Mouse (Mus musculus) adrenal gland, adult 2 months (tissue): ENCODE measurements at regions not wholly inside any gene's neighbourhood (a gene's known extent, or its start where the extent isn't known, plus 50 kb on each side); places are given as distances from the start of the nearest gene placed in this dataset.
A peak's percentile ranks its signal among the peaks of the same experiment; 100 is the strongest.

ENCODE experiments used
- DNase-seq: peaks from one replicate; pipeline ENCODE4 v3.0.0; 2021

DNA sequence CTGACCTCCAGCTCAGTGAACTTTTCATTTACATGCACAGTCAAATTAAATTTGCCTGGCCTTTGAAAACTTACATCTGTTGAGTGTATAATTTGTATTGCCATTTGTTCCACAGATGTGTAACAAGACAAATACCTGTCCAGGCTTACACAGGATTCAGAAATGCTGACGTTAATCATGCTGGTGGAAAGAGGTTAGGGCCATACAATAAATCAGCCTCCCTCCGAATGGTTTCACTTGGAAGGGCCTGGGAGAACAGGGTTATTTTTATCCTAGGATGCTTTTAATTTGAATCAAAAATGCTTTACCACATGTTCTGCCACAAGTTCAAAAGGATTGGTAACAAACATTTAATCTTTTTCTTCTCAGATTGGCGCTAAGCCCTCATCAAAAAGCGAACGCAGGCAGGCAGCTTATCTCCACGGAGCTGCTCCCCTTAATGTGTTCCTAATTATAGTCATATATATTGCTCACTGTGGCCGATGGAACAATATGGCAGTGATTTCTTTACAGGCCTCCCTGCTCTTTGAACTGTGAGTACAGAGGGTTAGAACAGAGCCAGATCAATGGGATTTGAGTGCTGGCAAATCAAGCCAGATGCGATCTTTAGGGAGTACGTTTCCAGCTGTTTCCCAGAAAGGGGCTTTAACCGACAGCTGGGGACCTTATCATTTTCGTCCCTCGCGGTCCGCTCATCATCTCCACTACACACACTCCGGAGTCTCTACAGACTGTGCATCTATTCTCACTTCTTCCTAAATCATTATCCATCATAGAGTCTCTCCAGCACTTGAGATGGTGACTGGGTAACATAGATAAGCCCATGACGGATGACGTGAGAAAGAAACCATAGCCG is 313.9 kb downstream of the Ndfip2 start:
- no peak for DNase-seq

DNA sequence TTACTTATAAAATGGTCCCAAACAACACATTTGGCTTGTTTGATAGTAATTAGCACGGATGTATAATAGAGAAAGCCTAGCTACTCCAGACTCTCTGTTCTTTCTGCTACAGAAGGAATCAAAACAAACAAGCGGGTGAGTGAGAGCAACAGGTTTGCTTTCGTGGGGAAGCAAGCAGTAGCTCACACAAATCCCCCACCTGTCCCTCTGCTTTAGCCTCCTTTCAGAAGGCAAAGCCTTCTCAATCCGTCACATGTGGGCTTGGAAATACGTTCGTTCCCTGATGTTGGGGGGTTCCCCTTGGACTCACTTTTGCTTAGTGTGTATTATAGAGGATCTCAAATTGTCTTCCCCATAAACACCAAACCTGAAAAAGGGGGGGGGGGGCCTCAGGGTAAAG is 311.8 kb downstream of the Ndfip2 start:
- DNase-seq, result no peak

DNA sequence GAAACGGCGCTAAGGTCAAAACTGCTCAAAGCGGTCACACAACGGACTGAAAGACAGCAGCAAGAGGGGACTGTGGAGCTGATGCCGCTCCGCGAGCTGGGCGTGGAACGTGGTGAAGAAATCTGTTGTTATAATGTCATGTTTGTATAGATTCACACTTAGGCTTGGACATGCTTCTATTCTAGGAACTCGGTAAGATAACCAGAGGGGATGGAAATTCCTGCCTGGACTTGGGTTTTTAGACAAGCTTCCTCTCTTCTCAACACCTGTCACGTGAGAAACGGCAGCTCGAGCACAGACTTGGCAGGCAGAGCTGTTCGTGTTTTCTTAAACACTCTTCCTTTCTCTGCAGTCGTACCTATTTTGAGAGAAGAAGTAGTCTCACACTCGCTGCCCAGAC is 307.5 kb downstream of the Ndfip2 start:
- no peak for DNase-seq

DNA sequence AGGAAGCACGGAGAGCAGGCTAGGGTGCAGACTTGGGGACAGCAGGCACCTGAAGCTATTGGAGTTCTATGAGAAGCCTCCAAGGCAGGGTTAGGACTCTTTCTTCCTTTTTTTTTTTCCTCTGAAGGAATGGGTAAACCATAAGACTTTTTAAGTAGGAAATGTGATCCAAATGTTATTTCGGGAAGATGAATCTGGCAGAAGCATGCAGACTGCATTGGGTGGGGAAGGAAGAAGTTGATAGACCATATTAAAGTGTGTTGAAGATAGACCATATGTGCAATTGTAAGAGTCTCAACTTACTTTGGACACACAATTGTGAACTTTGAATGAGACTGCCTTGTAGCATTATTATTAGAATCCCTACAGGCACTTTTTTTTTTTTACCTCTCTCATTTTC is 304.5 kb downstream of the Ndfip2 start:
- no peak for DNase-seq

DNA sequence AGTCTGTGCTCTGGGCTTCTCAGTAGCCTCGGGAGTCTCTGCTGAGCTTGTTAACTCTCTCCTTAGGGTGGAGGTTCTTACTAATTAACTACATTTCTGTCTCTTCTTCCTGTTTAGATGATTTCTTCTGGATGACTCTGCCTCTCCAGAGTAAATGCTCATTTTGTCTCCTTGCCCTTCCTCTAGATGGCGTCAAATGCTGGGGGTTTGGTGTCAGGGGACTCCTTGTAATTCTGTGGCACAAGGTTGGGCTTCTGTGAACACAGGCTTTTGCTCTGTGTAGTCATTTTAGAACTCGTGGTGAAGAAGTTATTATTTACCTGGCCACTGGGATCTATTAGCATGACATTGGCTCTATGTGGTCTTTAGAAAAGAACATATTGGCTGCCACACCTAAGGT is 298.4 kb downstream of the Ndfip2 start:
- peak; percentile 42 for DNase-seq

DNA sequence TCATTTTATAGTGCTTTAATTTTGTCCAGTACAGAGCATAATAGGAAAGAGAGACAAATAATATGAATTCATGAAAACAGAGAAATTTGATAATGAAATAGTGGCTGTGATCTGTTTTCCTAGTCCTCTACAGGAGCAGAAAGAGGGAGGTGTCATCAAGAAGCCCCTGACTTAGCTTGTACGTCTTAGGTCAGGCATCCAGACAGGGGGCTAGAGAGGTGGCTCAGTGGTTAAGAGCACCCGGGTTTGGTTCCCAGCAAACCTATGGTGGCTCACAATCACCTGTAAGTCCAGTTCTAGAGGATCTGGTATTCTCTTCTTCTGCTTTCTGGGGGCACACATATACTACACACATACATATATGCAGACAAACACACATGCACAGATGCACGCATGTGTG is 285.7 kb downstream of the Ndfip2 start:
- no peak for DNase-seq

DNA sequence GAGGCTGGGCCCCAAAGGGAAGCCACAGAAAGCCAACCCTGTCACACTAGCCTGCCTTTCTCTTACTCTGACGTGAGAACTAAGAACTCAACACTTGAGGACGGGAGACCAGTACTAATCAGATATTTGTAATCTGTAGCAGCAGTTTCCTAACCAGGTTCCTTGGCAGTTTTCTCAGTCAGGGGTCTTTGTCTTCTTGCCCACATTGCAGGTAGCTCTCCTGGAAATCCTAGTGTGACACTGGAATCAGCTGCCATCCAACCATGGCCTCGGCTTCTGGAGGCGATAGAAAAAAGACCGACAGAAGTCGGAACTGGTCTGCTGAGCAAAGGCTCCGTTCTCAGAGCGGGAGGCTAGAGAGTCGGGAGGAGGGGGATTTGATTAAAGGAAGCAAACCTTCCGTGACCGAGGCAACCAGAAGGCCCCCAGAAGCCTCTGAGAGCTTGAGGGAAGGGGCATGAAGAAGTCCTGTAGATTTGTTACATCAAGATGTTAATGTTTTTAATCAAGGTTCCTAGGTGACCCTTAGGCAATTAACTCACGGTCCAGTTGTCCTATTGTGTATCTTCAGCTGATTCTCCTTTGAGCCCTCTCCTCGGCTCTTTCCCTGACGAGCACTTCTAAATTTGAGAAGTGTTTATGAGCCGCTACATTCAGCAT is 284.2 kb downstream of the Ndfip2 start:
- DNase-seq, result no peak

DNA sequence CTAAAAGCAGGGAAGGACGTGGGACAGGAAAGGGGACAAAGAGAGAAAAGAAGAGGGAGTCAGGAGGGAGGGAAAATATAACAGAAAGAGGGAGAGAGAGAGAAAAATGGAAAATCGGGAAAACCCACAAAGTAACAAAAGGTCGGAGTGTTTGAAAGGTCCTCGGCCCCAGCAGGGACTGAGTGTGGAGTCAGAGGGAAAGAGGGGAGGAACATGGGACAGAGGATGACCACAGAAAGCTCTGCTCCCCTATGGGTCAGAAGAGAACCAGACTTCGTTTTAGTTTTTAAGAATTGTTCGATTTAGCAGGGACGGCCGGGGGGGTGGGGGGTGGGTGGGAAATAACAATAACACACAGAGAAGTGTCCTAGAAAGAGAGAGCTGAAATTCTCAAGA is 283.7 kb downstream of the Ndfip2 start:
- no peak for DNase-seq

DNA sequence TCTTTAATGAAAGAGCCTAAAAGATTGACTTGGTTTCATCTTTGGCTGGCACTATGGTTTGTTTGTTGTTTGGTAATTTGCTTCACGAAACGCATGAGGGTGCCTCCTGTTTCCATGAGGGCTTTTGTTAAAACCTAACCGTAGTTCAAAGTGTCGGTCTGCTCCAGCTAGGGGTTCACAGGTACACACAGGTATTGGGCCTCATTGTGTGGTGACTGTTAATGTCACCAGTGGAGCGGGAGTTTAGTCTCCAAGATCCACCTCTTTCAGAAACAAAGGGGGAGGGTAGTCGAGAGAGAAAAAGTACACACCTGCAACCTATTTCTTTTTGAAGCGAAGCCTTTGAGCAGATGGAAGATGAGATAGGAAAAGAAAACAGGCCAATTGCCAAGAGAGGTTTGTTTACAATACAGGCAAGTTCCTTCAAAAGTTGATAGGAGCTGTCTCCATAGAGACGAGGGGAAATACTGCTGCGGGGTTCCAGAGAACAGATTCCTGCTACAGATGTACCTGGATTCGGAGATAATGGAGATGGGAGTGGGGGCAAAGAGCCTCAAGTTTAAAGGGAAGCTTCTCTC is 273.9 kb downstream of the Ndfip2 start:
- DNase-seq, result no peak

DNA sequence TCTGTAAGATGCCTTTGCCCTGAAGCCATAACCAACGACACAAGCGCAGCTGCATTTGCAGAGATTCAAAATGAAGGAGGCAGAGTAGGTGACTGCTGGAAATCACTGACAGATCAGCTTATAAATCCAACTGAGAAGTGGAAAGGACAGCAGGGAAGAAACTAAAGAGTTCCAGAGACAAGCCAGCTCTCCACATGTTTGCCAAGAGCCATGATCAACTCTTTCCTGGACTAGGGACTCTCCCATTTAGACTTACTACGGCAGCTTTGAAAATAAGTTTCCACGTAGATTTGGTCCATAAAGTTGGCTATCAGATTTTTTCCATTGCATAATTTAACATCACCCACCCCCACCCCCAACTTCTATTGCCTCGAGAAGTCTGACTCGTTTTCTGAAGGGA is 269.7 kb downstream of the Ndfip2 start:
- DNase-seq, result no peak

DNA sequence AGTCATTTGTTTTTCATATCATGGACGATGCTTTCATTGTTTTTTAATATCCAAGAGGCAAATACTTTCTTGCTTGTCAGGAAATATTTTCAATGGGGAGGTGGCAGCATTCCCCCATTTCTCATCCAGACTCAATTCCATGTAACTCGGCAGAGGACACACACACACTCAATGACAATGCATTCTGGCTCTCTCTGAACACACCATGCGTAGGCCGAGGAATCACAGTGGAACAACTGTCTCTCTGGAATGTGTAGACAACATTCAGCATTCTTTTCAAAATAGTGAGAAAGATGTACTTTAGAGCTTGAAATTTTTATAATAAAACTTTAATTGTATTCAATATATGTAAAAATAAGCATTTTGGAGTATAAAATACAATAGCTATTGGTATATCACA is 265.5 kb downstream of the Ndfip2 start:
- no peak for DNase-seq

DNA sequence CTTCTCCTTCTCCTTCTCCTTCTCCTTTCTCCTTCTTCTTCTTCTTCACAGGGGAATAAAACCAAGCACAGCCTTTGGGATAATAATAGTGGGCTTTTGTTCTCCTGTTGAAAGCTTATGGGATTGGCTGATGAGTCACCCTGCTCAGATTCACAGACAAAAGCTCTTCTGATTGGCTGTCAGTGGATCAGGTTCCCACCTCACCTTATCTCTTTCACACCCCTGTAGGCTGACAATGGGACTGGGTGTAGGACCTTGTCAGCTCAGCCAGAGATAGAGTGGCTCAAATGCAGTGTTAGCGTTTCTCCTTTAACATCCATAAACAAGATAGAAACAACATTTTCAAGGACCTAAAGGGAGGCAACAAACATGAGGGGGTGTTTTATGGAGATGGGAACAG is 263.9 kb downstream of the Ndfip2 start:
- DNase-seq, result no peak

DNA sequence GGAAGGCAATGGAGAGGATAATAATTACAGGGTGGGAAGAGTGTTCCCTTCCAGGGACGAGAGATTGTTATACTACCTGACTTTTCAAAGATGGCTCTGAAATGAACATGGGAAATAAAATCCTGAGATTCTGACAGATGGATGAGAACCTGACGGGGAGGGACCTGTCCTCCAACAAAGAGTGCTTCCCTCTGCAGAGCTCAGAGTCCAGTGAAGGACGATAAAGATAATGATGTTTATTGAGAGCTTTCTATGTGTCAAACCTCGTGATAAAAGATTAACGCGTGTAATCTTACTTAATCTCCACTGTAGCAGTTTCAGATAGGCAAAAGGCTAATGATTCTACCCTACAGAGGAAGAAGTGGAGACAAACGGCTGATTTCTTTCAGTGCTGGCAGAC is 260.3 kb downstream of the Ndfip2 start:
- no peak for DNase-seq

DNA sequence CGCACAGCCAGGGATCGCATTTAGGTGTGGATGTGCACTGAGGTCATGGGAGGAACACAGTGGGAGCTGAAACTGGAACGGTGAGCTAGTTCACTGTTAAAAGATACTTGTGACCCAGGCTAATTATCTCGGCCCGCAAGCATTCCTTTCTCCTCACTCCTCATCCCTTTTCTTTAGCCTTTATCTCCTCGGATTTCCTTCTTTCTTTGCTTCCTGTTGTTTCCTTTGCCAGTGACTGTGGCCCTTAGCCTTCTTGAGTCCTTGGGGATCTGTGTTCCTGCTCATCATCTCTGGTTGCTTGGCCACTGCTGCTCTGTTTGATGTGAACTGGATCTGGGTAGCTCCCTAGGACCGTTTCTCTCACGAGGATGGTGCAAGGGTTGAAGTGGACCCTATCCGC is 256.0 kb downstream of the Ndfip2 start:
- DNase-seq, result no peak

DNA sequence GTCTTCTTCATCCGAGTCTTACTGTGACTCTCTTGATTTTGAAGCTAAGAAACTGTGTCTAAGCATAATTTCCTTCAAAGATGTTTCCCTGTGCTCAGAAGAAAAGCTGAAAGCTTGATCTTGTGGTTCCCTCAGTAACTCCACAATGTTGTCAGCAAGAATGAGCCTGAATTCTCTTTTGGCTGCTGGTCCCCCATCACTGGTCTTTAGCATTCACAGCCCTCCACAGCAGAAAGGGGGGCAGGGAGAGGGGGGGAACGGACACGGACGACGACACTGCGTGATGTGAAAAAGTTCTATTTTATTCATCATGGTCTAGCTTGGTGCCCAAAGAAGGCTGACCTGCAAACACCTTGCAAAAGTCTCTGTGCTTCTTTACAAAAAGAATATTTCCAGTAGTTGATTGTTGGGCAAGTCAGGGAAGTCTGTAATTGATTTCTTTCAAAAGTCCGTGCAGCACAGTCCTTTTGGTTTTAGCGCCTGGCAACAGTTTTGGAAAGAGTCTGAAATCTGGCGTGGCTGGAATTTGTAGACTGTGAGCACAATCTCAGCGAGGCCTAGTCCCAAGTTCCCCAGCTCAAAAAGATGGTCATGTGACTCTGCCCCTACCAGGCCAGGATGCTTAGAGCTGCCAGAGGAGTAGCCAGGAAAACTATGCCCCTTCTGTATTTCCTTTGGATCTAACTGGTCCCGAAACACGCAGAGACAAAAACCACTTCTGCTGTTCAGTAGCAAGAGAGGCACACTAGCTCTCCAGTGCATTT is 254.7 kb downstream of the Ndfip2 start:
- DNase-seq, result no peak

DNA sequence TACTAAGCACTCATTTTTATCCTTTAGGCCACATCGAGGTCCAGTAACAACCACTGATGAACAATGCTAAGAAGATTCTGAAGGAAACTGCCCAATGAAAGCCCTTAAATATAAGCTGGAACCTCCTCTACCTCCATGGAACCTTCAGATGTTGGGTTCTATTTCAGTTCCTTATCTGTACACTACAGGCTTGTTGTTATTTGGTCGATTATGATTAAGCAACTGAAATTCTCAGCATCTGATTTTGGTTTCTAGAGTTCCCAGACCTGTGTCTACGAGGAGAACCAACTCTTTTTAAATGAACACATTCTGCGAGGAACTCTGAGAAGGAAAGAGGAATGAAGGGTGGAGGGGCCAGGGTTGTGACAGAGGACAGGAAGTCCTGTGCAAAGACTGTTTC is 253.5 kb downstream of the Ndfip2 start:
- no peak for DNase-seq

DNA sequence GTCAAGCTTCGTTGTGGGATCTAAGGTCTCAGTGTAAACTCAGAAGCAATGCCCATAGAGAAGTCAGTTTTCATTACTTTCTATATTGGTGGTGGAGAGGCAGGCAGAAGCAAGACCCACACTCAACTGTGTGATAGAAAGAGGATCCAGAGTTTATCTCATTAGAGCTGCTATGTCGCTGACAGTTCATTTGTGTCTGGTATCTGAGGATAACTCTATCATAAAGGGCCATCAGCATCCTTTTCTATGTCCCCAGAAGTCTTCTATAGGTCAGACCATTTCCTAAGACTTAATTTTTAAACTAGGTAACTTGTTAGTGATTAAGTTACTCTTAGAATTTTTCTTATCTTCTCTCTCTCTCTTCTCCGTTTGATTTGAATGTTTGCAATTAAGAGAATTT is 252.8 kb downstream of the Ndfip2 start:
- DNase-seq, result no peak

DNA sequence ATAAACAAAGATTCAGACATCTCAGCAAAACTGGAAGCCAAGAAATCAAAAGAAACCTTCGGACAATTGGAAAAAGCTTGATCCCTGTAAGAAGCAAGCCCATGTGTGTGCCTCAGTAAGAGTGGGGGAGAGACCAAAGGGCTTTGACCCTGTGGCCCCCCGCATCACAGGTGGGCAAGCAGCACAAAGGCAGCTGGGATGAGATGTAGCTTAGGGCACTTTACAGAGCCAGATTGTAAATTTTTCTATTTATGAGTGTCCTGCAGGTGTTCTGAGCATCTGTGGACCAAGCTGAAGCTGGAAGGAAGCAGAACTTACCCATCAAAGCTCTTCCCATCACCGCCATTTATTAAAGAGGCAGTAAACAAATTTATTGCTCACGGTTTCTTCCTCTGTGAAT is 246.9 kb downstream of the Ndfip2 start:
- no peak for DNase-seq

DNA sequence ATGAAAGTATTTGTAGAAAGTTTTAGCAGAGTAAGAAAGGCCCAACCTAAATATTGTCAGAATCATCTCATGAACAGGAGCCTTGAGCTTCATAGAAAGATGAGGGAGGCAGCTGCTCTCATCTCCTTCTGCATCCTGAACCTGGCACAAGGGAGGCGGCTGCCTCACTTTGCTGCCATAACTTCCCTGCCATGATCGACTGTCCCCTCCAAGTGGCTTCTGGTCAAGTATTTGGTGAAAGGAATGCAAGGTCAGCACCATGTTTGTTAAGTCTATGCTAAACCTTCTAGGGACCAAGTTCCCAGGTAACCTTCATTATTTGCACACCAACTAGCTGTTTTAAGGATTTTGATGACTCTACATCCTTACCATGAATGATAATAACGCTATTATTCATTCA is 246.0 kb downstream of the Ndfip2 start:
- DNase-seq, result no peak

DNA sequence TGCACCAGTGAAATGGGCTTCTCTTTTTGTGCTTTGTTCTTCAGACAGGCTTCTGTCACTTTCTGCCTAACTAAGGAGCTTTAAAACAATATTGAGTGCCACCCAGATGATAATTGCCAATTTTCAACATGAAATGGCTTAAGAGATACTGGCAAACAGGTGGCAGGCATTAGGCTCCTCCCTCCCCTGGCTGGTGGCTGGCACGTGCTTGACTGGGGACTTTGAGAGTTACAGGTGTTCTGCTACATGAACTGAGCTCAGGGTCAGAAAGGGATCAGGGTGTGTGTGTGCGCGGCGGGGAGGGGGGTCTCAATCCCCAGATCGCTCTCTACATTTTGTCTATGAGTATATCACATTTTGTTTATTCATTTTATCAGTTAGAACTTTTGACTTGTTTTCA is 245.4 kb downstream of the Ndfip2 start:
- no peak for DNase-seq

DNA sequence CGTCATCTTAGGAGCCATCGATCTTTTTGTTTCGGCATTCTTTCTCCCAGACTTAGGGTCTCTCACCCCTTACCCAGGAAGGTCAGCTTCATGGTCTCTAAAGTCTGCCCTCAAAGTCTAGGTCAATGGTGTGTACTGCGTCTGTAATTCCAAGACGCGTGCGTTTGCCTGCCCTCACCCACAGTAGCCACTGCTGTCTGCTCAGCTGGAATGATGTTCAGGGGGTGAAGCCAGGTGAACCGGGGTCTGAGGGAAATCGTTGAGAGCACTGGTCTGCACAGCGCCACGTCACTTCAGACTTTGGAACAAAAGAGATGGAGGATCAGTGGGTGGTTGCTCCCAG is 244.2 kb downstream of the Ndfip2 start:
- DNase-seq, result no peak

DNA sequence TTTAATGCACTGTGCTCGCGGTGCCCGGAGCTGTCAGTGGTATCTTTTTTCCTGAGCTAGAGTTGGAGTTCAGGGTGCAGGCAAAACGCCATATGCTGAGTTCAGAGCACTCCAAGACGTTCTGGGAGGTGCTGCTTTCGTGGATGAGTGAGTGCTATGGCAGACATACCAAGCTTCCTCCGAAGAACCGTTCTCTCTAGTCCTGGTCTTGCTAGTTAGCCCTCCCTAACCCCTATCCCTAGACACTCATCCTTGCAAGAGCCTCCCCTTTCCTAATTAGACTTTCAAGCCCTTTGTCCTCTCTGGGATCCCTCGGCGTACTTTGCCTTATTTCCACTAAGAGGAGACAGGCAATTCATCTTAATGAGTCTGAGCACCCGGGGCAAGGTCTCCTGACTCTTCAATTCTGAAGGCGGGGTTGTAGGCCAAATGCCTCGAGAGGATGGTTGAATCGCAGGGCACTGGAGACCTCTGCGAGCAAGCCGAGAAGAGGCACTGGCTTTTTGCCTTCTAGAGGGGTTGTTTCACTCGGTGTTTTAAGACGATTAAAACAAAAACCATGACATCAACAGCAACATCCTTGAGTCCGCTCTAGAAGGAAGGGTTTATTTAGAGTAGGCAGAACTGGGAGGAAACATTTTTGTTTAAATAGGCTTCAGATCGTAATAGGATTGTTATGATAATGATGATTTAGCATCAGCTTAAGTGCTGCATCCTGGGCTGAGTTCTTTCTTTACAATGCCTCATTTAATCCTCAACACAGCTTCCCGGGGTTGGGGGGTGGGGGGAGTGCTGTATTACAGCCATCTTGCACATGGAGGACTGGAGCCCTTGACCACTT is 243.6 kb downstream of the Ndfip2 start:
- DNase-seq, result peak; percentile 35
